Mouse (Mus musculus): Measurements from ENCODE around the gene Eaf2.

Gene Eaf2

DNA sequence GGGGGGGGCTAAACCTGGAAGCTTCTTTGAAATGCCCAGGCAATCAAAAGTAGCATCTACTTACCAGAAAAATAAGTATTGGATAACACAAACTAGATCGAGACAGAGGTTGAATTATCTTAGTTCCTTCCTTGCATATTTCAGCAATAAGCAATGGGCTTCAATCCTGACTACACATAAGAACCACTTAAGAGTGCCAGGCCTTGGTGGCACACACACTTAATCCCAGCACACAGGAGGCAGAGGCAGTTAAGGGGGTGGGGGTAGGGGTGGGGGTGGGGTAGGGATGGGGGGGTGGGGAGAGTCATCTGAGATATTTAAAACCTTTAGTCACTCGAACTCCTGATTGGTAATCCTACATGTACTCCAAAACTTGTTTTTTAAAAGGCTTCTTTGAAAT lies 103.6 kb downstream of the Eaf2 start:
- intact Hi-C loops (cut with DNase I), result no loop called here

DNA sequence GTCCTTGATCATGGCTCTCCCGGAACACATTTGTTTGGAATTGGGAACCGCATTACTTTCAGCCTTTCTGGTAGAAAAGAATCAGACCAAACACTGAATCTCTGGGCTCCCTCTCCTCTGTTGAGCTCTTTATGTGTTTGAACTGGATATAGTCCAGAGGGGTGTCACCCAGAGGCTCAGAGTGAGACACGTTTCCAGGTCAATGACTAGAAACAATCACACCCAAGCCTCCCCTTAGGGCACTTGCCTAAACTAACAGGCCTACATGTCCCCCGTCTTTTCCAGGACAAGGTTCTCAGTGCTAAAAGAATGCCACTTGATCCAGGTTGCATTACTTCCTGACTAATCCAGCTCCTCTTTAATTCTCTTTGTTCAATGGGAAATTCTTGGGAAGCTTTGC lies 104.0 kb downstream of the Eaf2 start:
- intact Hi-C loops (cut with DNase I), result no loop called here

DNA sequence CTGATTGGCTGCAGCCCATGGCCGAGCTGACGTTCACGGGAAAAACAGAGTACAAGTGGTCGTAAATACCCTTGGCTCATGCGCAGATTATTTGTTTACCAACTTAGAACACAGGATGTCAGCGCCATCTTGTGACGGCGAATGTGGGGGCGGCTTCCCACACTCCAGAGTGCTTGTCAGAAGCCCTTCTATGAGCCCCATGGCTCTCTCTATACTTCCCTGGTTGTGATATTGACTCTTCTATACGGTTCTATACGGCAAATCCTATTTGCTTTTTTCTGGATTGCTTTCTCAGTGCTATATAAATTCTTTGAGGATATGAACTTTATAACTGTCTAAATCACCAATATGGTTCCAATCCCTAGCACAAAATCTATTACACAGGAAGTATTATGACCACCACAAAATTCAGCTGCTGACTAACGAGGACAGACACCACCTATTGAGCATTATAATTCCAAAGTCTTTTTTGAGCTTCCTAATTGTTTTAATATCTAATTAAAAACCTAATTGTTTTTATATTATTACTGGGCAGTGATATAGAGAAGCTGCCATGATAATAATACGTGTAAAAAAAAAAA lies 104.5 kb downstream of the Eaf2 start:
- intact Hi-C loops (cut with DNase I), result no loop called here

DNA sequence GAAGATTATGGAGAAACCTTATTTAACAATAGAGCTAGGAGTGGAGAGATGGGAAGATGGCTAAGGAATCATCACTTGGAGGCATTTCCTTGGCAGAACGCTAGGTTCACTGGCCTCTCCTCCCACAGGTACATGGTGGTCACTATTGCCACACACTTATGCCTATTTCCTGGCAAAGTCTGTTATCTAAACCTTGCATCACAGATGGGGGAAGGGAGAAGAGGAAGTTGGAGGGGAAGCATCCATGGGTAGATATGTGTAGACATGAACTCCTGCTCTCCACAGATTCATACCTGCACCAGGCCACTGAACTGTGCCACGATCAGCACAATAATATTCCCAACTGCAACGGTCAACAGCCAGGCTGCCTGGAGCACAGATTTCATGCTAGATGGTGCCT lies 122.8 kb downstream of the Eaf2 start:
- intact Hi-C loops (cut with DNase I), result no loop called here

DNA sequence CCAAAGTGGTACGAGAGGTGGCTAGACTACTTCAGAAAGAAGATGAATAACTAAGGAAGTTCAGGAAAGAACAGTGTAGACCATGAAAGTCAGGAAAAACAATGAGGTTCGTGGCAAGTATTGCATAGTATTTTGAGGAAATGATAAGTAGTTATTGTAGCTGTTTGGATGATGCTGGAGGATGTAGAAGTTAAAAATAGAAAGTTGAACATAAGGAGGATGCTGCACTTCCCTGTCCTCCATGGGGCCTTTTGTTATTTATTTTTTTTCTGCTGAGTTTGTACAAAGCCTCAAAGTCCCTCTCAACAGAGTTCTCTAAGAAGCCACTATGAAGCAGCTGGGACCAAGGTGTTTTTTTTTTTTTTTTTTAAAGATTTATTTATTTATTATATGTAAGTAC lies 127.0 kb downstream of the Eaf2 start:
- intact Hi-C loops (cut with DNase I), result no loop called here

DNA sequence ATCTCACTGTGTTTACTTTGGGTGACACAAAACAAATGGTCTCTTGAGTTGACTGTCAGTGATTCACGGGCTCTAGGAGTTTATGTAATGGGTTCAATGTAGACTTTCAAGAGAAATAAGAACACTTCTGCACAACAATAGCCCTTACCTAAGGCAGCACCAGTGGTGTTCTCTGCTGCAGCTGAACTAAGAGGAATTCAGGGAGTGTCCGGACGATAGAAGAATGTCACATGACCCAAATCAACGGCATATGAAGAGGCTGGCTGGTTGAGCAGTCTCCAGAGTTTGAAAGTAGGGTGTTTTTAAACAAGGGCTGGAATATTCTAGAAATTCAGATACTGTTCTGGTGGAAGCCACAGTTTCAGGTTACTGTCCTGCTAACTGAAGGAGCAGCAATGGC lies 127.7 kb downstream of the Eaf2 start:
- intact Hi-C loops (cut with DNase I), result no loop called here

DNA sequence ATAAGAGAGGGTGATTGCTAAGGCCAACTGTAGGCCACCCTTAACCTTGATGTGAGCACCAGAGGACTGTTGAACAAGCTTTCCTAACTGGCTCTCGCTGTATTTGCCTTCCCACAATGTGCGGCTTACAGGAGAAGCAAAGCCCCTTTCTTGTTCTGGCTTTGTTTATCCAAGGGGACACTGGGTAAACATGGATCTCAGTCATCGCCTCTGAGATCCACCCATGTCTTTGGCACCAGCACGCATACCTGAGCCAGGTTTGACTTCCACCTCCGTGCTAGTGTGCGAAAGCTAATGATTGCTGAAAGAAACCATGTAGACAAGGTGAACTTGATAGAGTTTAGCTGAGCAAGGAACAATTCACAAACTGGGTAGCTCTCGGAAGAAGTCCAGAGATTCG lies 131.2 kb downstream of the Eaf2 start:
- intact Hi-C loops (cut with DNase I), result no loop called here

Small RNA genes within 50 kb of the gene (microRNA-seq; reads per million reads assigned to microRNA genes)
- 0 reads per million in 2 experiments for gene Gm22617
